Mouse (Mus musculus): ENCODE results near the gene Wscd2. TPM values are rescaled to one million over a fixed set of nuclear protein-coding genes. Genes with fewer than 3 reads are reported as not detected.

Wscd2 gene
- polyA plus RNA-seq (2014; fragmentation: Illumina TruSeq; extraction: RNeasy Lipid Tissue Mini Kit (QIAGEN cat#74804)), result 0.31 TPM

GRCm38 (mm10) chr5:113490033-113490432, at the start of gene Wscd2:
Gene Wscd2 (plus strand): TSS chr5:113490333.

Other genes with a start within 250 kb of the Wscd2 start
- 0.29 TPM for gene Sgsm1, start 179.5 kb upstream of the Wscd2 start, polyA plus RNA-seq (2014; fragmentation: Illumina TruSeq; extraction: RNeasy Lipid Tissue Mini Kit (QIAGEN cat#74804))
- not detected for gene Aym1, start 133.0 kb upstream of the Wscd2 start, polyA plus RNA-seq (2014; fragmentation: Illumina TruSeq; extraction: RNeasy Lipid Tissue Mini Kit (QIAGEN cat#74804))
- 0.71 TPM for gene Cmklr1, start 160.1 kb downstream of the Wscd2 start, polyA plus RNA-seq (2014; fragmentation: Illumina TruSeq; extraction: RNeasy Lipid Tissue Mini Kit (QIAGEN cat#74804))
- gene 1700069L16Rik, start 234.4 kb downstream of the Wscd2 start, polyA plus RNA-seq (2014; fragmentation: Illumina TruSeq; extraction: RNeasy Lipid Tissue Mini Kit (QIAGEN cat#74804)), result not detected
- 3.9 TPM for gene Ficd, start 245.5 kb downstream of the Wscd2 start, polyA plus RNA-seq (2014; fragmentation: Illumina TruSeq; extraction: RNeasy Lipid Tissue Mini Kit (QIAGEN cat#74804))